Mouse (Mus musculus) midbrain, embryonic 14.5 days (tissue): Measurements from ENCODE around the gene Xpo6. TPM values are rescaled to one million over a fixed set of nuclear protein-coding genes. Genes with fewer than 3 reads are reported as not detected.

Source experiments
- ATAC-seq: fragments of 200-750 bp; cut with Nextera tagmentation; 2 replicates; pipeline ENCODE4 v1.8.0; 2017; ENCODE audit warnings: moderate number of reproducible peaks, moderate library complexity; ENCODE audit not compliant: low FRiP score, low TSS enrichment
- DNase-seq: peaks from one replicate; pipeline ENCODE4 v3.0.0-alpha.2; 2015
- H3K27ac ChIP-seq: fragments of 300-500 bp; sonication (generic); replicated peaks from 2 replicates; pipeline ENCODE4 v1.5.1; 2014; ENCODE audit warnings: mild to moderate bottlenecking, low read depth, low read length, moderate library complexity
- H3K27me3 ChIP-seq: fragments of 300-500 bp; sonication (generic); 2 replicates; pipeline ENCODE4 v1.6.1; 2014; ENCODE audit warnings: low read length, control low read depth, mixed read lengths; ENCODE audit not compliant: control insufficient read depth, insufficient read depth
- H3K36me3 ChIP-seq: fragments of 300-500 bp; sonication (generic); 2 replicates; pipeline ENCODE4 v1.6.1; 2014; ENCODE audit warnings: low read length, control low read depth; ENCODE audit not compliant: control insufficient read depth, insufficient read depth
- H3K4me1 ChIP-seq: fragments of 300-500 bp; sonication (generic); 2 replicates; pipeline ENCODE4 v1.6.1; 2014; ENCODE audit warnings: mild to moderate bottlenecking, antibody characterized with exemption, low read length, control low read depth; ENCODE audit not compliant: control insufficient read depth, insufficient read depth
- H3K4me2 ChIP-seq: fragments of 300-500 bp; sonication (generic); 2 replicates; pipeline ENCODE4 v1.6.1; 2014; ENCODE audit warnings: mild to moderate bottlenecking, low read length, moderate library complexity
- H3K4me3 ChIP-seq: fragments of 300-500 bp; sonication (generic); replicated peaks from 2 replicates; pipeline ENCODE4 v1.5.1; 2014; ENCODE audit warnings: low read depth, low read length
- H3K9ac ChIP-seq: fragments of 300-500 bp; sonication (generic); replicated peaks from 2 replicates; pipeline ENCODE4 v1.6.1; 2014; ENCODE audit warnings: mild to moderate bottlenecking, low read length, moderate library complexity
- H3K9me3 ChIP-seq: fragments of 300-500 bp; sonication (generic); 2 replicates; pipeline ENCODE4 v1.6.1; 2016; ENCODE audit warnings: low read length, control low read depth, mixed read lengths; ENCODE audit not compliant: control insufficient read depth
- WGBS: fragments of 180-500 bp; shearing (Covaris S2); extraction: QIAGEN DNeasy Blood & Tissue Kit; methylation state at CpG from one replicate; pipeline ENCODE4 v1.1.7; 2014; 5-methylcytosine and 5-hydroxymethylcytosine counted together
- polyA plus RNA-seq: library from polyadenylated mRNA; unstranded; fragments of >200 nt; fragmentation: Nextera tagmentation; extraction: Ambion mirVana; gene quantifications from 2 replicates; pipeline ENCODE4 v1.2.1, GENCODE M21; 2014

Gene Xpo6
- polyA plus RNA-seq, 1 experiment from 2014 or later, result 64.2 TPM

DNA sequence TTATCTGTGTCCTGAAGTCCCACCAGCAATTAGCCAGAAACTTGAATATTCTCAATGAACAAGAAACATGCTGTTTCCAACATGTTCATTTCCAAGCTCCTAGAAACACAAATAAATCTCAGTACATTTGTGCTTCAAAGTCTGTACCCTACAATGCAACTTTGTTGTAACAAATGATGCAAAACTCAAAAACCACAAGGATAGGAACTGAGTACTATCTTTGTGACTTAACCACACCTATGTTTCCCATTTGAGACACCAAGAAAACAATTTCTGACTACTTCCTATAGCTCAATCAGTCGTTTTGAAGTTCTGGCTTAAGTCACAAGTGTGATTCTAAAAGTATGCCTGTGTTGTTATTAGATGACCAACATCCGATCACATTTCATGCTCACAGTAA lies 64.9 kb downstream of the Xpo6 start:
- Histone ChIP-seq H3K36me3 (peaks cover 52% of the 10 kb centered on the region), H3K4me1 (no peaks in the 10 kb centered on the region), H3K27ac (no peak overlapping the region), H3K27me3 (no peaks in the 10 kb centered on the region), H3K4me2 (no peak overlapping the region), H3K4me3 (no peak overlapping the region), H3K9ac (no peak overlapping the region), H3K9me3 (no peaks in the 10 kb centered on the region)
- no peak for ATAC-seq
- 89% methylated on average over 2 of the region's 2 CpGs for WGBS
- no peak for DNase-seq

DNA sequence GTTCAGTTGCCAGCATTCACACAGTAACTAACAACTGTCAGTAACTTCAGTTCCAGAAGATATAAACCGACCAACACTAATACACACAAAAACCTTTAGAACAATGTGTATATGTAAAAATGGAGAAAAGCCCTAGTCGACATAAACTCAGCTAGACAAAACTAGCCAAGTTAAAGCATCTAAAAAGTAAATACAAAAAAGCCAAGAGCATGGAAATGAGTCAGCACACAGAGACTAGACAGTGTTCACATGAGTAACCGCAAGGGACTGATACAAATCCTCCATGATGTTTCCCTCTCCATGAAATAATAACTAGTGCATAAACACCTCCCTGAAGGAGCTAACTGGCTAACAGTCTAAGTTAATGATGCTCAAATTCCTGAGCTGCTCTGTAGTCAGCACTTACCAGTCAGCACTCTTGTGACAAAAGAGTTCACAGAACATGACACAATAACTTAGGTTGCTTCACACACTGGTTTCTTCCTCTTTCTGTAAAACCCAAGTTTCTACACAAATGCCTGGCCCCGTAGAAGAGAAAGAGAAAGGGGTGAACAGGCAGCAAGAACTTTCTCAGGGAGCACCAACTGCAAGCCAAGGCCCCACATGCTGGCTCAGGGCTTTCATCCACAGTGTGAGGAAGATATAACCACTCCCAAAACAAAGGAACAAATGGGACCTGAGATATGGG lies 65.5 kb downstream of the Xpo6 start:
- 96% methylated on average over 4 of the region's 4 CpGs for WGBS
- Histone ChIP-seq H3K36me3 (peaks cover 51% of the 10 kb centered on the region), H3K9ac (no peak overlapping the region), H3K4me2 (no peak overlapping the region), H3K9me3 (no peaks in the 10 kb centered on the region), H3K27ac (no peak overlapping the region), H3K4me1 (no peaks in the 10 kb centered on the region), H3K27me3 (no peaks in the 10 kb centered on the region), H3K4me3 (no peak overlapping the region)
- ATAC-seq (no peak), DNase-seq (no peak)

DNA sequence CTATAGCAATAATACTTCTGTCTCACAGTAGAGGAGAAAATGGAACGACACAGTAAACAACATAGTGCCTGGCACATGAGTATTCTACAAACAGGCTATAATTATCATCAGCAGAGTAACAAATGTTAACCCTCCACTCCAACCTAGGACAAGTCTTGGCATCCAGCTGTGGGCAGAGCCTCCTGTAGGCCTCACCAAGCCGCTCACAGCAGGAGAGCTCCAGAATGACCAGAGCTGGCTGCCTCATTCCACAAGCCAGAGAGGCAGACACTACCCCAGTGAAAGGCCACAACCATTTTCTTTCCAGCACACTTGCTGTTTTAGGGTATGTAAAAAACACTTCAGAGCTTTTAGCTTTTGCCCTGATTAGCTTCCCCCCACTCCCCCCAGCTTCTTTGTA lies 72.6 kb downstream of the Xpo6 start:
- no peak for DNase-seq
- WGBS, result 89% methylated on average over 2 of the region's 2 CpGs
- H3K27ac ChIP-seq, result no peak overlapping the region
- no peaks in the 10 kb centered on the region for H3K9me3 ChIP-seq
- H3K4me3 ChIP-seq, result no peak overlapping the region
- peaks cover 64% of the 10 kb centered on the region for H3K36me3 ChIP-seq
- ATAC-seq, result no peak
- no peak overlapping the region for H3K9ac ChIP-seq
- H3K4me2 ChIP-seq, result no peak overlapping the region
- no peaks in the 10 kb centered on the region for H3K27me3 ChIP-seq
- H3K4me1 ChIP-seq, result no peaks in the 10 kb centered on the region

DNA sequence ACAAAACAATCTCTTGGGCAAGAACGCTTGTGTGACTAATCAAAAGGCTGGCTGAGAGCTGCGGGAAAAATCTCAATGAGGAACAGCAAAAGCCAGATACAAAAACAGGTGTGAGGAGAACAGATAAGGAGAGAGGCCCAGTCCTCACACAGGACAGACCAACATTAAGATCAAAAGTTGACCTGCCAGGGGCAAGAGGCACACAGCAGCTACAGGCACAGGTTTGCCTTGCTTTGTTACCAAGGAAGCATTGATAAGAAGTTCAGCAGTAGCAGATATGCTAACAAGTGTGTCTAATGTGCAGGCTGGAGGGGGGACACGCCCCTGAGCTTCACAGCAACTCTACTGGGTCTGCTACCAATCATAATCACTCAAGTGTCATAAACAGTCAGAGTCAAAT lies 73.8 kb downstream of the Xpo6 start:
- peaks cover 73% of the 10 kb centered on the region for H3K36me3 ChIP-seq

DNA sequence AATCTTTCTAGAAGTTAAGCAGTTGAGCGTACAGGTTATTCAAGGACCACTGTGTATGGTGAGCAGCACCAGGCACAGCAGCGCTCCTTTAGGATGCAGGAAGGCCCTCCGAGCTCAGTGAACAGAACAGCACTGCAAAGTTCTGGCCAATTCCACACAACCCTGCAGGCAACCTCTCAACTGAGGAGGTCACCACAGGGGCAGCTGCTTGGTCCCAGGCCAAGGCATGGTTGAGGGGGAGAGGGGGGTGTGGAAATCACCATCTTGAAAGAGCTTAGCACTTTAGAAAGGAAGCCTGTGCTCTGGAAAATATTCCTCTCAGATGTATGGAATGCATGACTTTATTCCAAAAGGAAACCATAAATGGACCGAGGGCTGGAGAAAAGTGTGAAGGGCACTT lies 78.8 kb downstream of the Xpo6 start:
- ATAC-seq (no peak), DNase-seq (no peak)
- 96% methylated on average over 4 of the region's 4 CpGs for WGBS
- Histone ChIP-seq H3K9me3 (no peaks in the 10 kb centered on the region), H3K27ac (no peak overlapping the region), H3K4me2 (no peak overlapping the region), H3K27me3 (no peaks in the 10 kb centered on the region), H3K36me3 (peaks cover 64% of the 10 kb centered on the region), H3K4me3 (no peak overlapping the region), H3K9ac (no peak overlapping the region), H3K4me1 (no peaks in the 10 kb centered on the region)

More for the DNA sequence above, 73.8 kb downstream of the Xpo6 start:
- Histone ChIP-seq H3K4me2 (no peak overlapping the region), H3K9me3 (no peaks in the 10 kb centered on the region), H3K27me3 (no peaks in the 10 kb centered on the region), H3K4me3 (no peak overlapping the region), H3K27ac (no peak overlapping the region), H3K9ac (no peak overlapping the region), H3K4me1 (no peaks in the 10 kb centered on the region)
- WGBS, result 82% methylated on average over 3 of the region's 3 CpGs
- DNase-seq (no peak), ATAC-seq (no peak)

DNA sequence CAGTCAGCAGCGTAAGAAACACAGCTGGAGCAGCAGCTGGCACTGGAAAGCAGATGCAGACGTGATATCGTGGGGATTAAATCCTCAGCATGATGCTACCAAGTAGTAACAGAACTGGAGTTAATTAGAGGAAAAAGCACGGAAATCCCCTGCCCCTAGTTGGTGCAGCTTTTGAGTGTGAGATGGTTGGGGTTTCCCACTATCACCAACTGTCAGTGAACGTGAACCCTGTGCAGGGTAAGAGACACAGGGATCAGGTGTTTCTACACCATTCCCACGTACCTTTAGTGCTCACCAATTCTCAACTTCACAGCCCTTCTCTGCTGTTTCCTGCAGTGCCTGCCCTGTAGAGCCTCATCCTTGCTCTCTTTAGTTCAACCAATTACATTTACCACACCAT lies 80.5 kb downstream of the Xpo6 start:
- Histone ChIP-seq H3K27me3 (no peaks in the 10 kb centered on the region), H3K4me2 (no peak overlapping the region), H3K4me1 (no peaks in the 10 kb centered on the region), H3K4me3 (no peak overlapping the region), H3K9me3 (no peaks in the 10 kb centered on the region), H3K27ac (no peak overlapping the region), H3K9ac (no peak overlapping the region), H3K36me3 (peaks cover 76% of the 10 kb centered on the region)
- 60% methylated on average over 6 of the region's 6 CpGs for WGBS
- no peak for ATAC-seq
- no peak for DNase-seq

DNA sequence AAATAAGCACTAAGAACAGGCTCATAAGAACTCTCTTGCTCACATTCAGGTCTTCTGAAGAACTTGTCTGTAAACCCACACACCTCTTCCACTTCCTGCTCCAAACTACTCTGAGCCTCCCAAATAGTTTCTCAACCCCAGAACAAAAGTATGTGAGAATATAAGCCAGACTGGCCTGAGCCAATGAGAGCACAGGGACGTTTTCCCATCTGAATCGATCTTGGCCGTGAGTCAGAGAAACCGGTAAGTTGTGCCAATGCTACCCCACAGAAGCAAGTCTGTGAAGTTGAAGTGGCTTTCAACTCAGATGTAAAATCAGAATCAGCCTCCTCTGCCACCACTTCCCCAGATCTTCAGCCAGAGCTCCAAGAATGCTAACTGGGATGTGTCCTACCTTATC lies 87.0 kb downstream of the Xpo6 start:
- DNase-seq (no peak), ATAC-seq (no peak)
- Histone ChIP-seq H3K4me3 (no peak overlapping the region), H3K4me1 (no peaks in the 10 kb centered on the region), H3K4me2 (no peak overlapping the region), H3K9me3 (no peaks in the 10 kb centered on the region), H3K9ac (no peak overlapping the region), H3K27me3 (no peaks in the 10 kb centered on the region), H3K27ac (no peak overlapping the region), H3K36me3 (peaks cover 75% of the 10 kb centered on the region)
- 90% methylated on average over 4 of the region's 4 CpGs for WGBS

DNA sequence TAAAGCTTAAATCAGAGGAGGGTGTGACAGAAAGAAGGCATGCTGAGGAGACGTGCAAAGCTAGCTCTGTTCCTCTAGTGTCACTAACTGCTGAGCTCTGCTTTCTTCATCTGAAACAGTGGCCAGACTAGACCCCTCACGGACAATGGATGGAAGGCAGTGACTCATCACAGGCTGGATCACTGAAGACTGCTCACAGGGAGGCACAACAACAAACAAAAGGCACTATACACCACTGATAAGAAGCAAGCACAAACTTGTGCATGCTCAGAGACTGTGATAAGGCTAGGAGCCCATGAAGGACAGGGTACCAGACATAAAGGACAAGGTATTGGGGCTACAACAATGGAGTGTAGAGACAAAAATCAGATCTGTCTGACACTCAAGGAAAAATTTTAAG lies 89.1 kb downstream of the Xpo6 start:
- no peak for DNase-seq
- Histone ChIP-seq H3K27ac (no peak overlapping the region), H3K9ac (no peak overlapping the region), H3K27me3 (no peaks in the 10 kb centered on the region), H3K9me3 (no peaks in the 10 kb centered on the region), H3K36me3 (peaks cover 90% of the 10 kb centered on the region), H3K4me2 (no peak overlapping the region), H3K4me1 (no peaks in the 10 kb centered on the region), H3K4me3 (no peak overlapping the region)
- ATAC-seq, result no peak
- WGBS, result 85% methylated on average over 2 of the region's 2 CpGs

DNA sequence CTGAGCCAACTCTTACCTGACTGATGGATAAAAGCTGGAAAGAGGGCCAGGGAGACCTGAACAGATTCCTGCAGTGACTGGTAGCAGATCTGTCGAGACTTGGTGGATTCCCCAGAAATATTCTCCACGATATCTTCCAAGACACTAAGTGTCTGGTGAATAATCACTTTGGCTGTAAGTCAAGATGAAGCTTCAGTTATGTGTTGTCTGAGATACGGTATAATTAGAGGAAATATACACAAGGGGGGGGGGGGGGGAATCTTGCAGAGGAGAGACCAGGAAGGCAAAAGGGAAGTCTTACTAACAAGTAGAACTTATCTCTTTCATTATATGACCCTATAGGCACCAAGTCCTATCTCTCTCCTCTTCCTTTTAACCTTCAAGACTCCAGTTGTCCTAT lies 90.4 kb downstream of the Xpo6 start:
- WGBS, result 96% methylated on average over 3 of the region's 3 CpGs
- Histone ChIP-seq H3K4me2 (no peak overlapping the region), H3K9ac (no peak overlapping the region), H3K27me3 (no peaks in the 10 kb centered on the region), H3K9me3 (no peaks in the 10 kb centered on the region), H3K36me3 (peaks cover 87% of the 10 kb centered on the region), H3K4me1 (no peaks in the 10 kb centered on the region), H3K27ac (no peak overlapping the region), H3K4me3 (no peak overlapping the region)
- DNase-seq (no peak), ATAC-seq (no peak)
